Mouse (Mus musculus) leukemia stem cell, adult 10-12 weeks (primary cell): ENCODE results near the gene Clrn3. TPM values are rescaled to one million over a fixed set of nuclear protein-coding genes. Genes with fewer than 3 reads are reported as not detected.

ENCODE experiments used
- polyA plus RNA-seq: library from polyadenylated mRNA; stranded (reverse); fragments of >175 nt; gene quantifications from 2 replicates; pipeline ENCODE4 v1.2.3, GENCODE M21; 2012; ENCODE audit warnings: low replicate concordance

Clrn3 gene
- polyA plus RNA-seq: not detected in 2 replicates

DNA sequence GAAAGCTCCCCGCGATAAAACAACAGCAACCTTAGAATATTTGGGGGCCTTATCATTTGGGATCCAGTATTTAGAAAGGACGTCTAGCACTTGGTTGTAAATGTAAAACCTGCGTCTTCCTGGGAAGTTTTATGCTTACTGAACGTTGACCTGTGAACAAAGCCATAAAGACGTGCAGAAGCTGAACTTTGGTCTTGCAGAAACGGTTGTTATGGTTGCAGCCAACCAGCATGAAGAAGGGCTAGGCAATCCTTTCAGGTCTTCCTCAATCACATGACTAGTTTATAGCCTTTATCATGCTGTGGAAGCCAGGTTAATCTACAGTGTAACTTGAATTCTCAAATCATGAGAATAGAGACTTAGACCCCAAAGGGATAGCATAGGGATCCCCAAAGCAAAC, at the start of gene Clrn3:
TSS of gene Clrn3 (minus strand) at position 140 of the 400 bp plus-strand sequence.

DNA sequence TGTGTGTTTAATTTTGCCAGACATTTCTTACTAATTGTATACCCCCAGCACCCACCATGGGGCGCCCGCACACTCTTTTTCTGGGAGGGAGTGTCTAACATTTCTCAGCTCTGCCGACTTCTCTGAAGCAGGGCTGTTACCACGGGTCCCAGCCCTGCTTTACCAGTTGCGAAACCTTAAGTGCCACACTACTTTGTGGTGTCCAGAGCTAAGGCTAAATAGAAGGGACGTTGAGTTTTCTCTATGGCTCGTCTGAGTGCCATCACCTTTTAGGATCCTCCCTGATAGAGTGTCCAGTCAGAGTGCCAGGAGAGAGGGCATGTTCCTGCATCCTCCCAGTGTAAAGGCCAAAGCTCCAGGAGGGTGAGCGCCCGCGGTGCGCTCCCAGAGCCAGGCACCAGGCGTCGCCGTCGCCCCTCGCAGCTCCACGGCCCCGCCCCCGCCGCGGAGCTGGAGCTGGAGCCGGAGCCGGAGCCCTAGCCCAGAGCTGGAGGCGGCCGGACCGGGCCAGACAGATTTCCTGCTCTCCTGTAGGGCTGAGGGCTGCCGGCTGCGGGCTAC, 9.0 kb upstream of the Clrn3 start, which contains the start of gene Ptpre:
TSS of gene Ptpre (plus strand) at position 141 of the 561 bp plus-strand sequence.

Other genes with a start within 250 kb of the Clrn3 start
- gene Foxi2, start 118.3 kb downstream of the Clrn3 start, polyA plus RNA-seq: not detected in 2 replicates
- gene Ptpre, start 8.8 kb upstream of the Clrn3 start, polyA plus RNA-seq: 1.1 and 1.6 TPM in 2 replicates
- gene Mki67, start 187.7 kb upstream of the Clrn3 start, polyA plus RNA-seq: 21.5 and 43.4 TPM in 2 replicates